Mouse (Mus musculus) granulocyte monocyte progenitor cell, adult 5-6 weeks (primary cell): ENCODE results near the gene Hsh2d. TPM values are rescaled to one million over a fixed set of nuclear protein-coding genes. Genes with fewer than 3 reads are reported as not detected.

ENCODE experiments used
- ATAC-seq: replicated peaks from 2 replicates; pipeline ENCODE4 v1.8.0; 2016; ENCODE audit warnings: mild to moderate bottlenecking, moderate TSS enrichment, inconsistent platforms; ENCODE audit not compliant: poor library complexity, severe bottlenecking
- total RNA-seq, 2 experiments: library from RNA; stranded (forward) in 1 of 2; stranded (reverse) in 1 of 2; fragments of 200-712, 200-1000 nt in 1 of 2; fragments of >200 nt in 1 of 2; fragmentation: Nextera tagmentation in 1 of 2; gene quantifications; 2 replicates each; pipeline ENCODE4 v1.2.3; 2014 to 2017

The Hsh2d gene
- total RNA-seq, 2 experiments from 2014 or later, result 2.6 to 6.2 TPM

- ATAC-seq, result no peak
Measured at GRCm38 (mm10) chr8:72242226-72242625, 52.8 kb downstream of the Hsh2d start.

- ATAC-seq, result peak; percentile 28
Measured at GRCm38 (mm10) chr8:72244610-72245009, 55.2 kb downstream of the Hsh2d start.

Other genes with a start within 250 kb of the Hsh2d start
- gene Zfp961, start 238.6 kb upstream of the Hsh2d start, total RNA-seq (2014; fragmentation: Nextera tagmentation), result 34.4 and 35.7 TPM in 2 replicates
- 23.0 and 31.3 TPM in 2 replicates for gene Zfp961, start 238.6 kb upstream of the Hsh2d start, total RNA-seq (2017)
- gene Cyp4f18, start 180.0 kb upstream of the Hsh2d start, total RNA-seq (2014; fragmentation: Nextera tagmentation), result 11.7 and 15.8 TPM in 2 replicates
- 6.5 and 7.1 TPM in 2 replicates for gene Cyp4f18, start 180.0 kb upstream of the Hsh2d start, total RNA-seq (2017)
- not detected in 2 replicates for gene Olfr372, start 148.4 kb upstream of the Hsh2d start, total RNA-seq (2014; fragmentation: Nextera tagmentation)
- not detected in 2 replicates for gene Olfr372, start 148.4 kb upstream of the Hsh2d start, total RNA-seq (2017)
- gene Olfr373, start 106.5 kb upstream of the Hsh2d start, total RNA-seq (2014; fragmentation: Nextera tagmentation), result not detected in 2 replicates
- gene Olfr373, start 106.5 kb upstream of the Hsh2d start, total RNA-seq (2017), result not detected in 2 replicates
- gene Olfr374, start 82.6 kb upstream of the Hsh2d start, total RNA-seq (2014; fragmentation: Nextera tagmentation), result not detected in 2 replicates
- gene Olfr374, start 82.6 kb upstream of the Hsh2d start, total RNA-seq (2017), result not detected in 2 replicates
- 35.0 and 39.9 TPM in 2 replicates for gene Tpm4, start 54.7 kb upstream of the Hsh2d start, total RNA-seq (2014; fragmentation: Nextera tagmentation)
- gene Tpm4, start 54.7 kb upstream of the Hsh2d start, total RNA-seq (2017), result 54.2 and 60.5 TPM in 2 replicates
- gene Rab8a, start 28.4 kb upstream of the Hsh2d start, total RNA-seq (2014; fragmentation: Nextera tagmentation), result 38.9 and 39.9 TPM in 2 replicates
- 320 and 344 TPM in 2 replicates for gene Rab8a, start 28.4 kb upstream of the Hsh2d start, total RNA-seq (2017)
- gene Cib3, start 23.2 kb downstream of the Hsh2d start, total RNA-seq (2014; fragmentation: Nextera tagmentation), result 0.64 TPM in 1 of 2 replicates, not detected in the other
- gene Cib3, start 23.2 kb downstream of the Hsh2d start, total RNA-seq (2017), result not detected in 2 replicates
- not detected in 2 replicates for gene Gm11034, start 24.0 kb downstream of the Hsh2d start, total RNA-seq (2014; fragmentation: Nextera tagmentation)
- not detected in 2 replicates for gene Gm11034, start 24.0 kb downstream of the Hsh2d start, total RNA-seq (2017)
- gene Fam32a, start 30.1 kb downstream of the Hsh2d start, total RNA-seq (2014; fragmentation: Nextera tagmentation), result 47.5 and 52.6 TPM in 2 replicates
- 42.1 and 42.9 TPM in 2 replicates for gene Fam32a, start 30.1 kb downstream of the Hsh2d start, total RNA-seq (2017)
- 80.1 and 117 TPM in 2 replicates for gene Ap1m1, start 50.4 kb downstream of the Hsh2d start, total RNA-seq (2014; fragmentation: Nextera tagmentation)
- 49.1 and 59.8 TPM in 2 replicates for gene Ap1m1, start 50.4 kb downstream of the Hsh2d start, total RNA-seq (2017)
- gene Gm10282, start 115.6 kb downstream of the Hsh2d start, total RNA-seq (2014; fragmentation: Nextera tagmentation), result 29.7 and 33.2 TPM in 2 replicates
- gene Gm10282, start 115.6 kb downstream of the Hsh2d start, total RNA-seq (2017), result 67.4 and 74.9 TPM in 2 replicates
- 1.9 and 5.5 TPM in 2 replicates for gene Klf2, start 129.4 kb downstream of the Hsh2d start, total RNA-seq (2014; fragmentation: Nextera tagmentation)
- 2.8 and 3.2 TPM in 2 replicates for gene Klf2, start 129.4 kb downstream of the Hsh2d start, total RNA-seq (2017)
- 58.3 and 64.3 TPM in 2 replicates for gene Eps15l1, start 231.8 kb downstream of the Hsh2d start, total RNA-seq (2014; fragmentation: Nextera tagmentation)
- gene Eps15l1, start 231.8 kb downstream of the Hsh2d start, total RNA-seq (2017), result 34.8 and 38.6 TPM in 2 replicates